In genomic region chr7:142473476-142473875, GRCm38 (mm10) we compare ENCODE assay signal across 13 mouse cellular contexts. TPM values are rescaled to one million over a fixed set of nuclear protein-coding genes. Genes with fewer than 3 reads are reported as not detected.
DNase-seq lines count a peak whose midpoint lies in the region; ATAC-seq and TF ChIP-seq lines count a peak whose summit lies in the region.
"Had no signal": no experiment of that assay in that cellular context is flagged by ENCODE, and none has a peak within 500 bp of the region (broad histone marks: within the 10 kb centered on the region; RNA-seq: fewer than 3 reads in every experiment).

No protein-coding gene starts in this region.

- H3K4me2 ChIP-seq in heart, embryonic 11.5 days = peak overlapping the region; percentile 12; the same call in 1 of the 2 replicates
- peak overlapping the region; percentile 63 for H3K4me2 ChIP-seq in intestine, embryonic 15.5 days (replicated peaks)
- H3K4me2 ChIP-seq in stomach, postnatal 0 days (replicated peaks; ENCODE audit: low read depth) = peak overlapping the region; percentile 40
- H3K4me2 ChIP-seq: liver, embryonic 12.5 days had no signal

- no peak overlapping the region for H3K4me3 ChIP-seq in heart, embryonic 11.5 days (ENCODE audit: low read depth, low read length)
- H3K4me3 ChIP-seq in intestine, embryonic 15.5 days (replicated peaks) = peak overlapping the region; percentile 38
- H3K4me3 ChIP-seq in stomach, postnatal 0 days (ENCODE audit: low read depth, low read length) = peak overlapping the region; percentile 8; the same call in 1 of the 2 replicates
- H3K4me3 ChIP-seq: left cerebral cortex, adult 2 months; liver, embryonic 12.5 days had no signal

- no peaks in the 10 kb centered on the region for H3K36me3 ChIP-seq in heart, embryonic 11.5 days (ENCODE audit: control insufficient read depth, insufficient read depth, low read length)
- no peaks in the 10 kb centered on the region for H3K36me3 ChIP-seq in intestine, embryonic 15.5 days
- no peaks in the 10 kb centered on the region for H3K36me3 ChIP-seq in stomach, postnatal 0 days (ENCODE audit: control insufficient read depth, insufficient read depth, low read length)
- H3K36me3 ChIP-seq: liver, embryonic 12.5 days had no signal

- no peak overlapping the region for H3K27ac ChIP-seq in heart, embryonic 11.5 days (ENCODE audit: low read depth, low read length)
- H3K27ac ChIP-seq in intestine, embryonic 15.5 days = peak overlapping the region; percentile 90
- H3K27ac ChIP-seq in stomach, postnatal 0 days (replicated peaks) = peak overlapping the region; percentile 97
- H3K27ac ChIP-seq: left cerebral cortex, adult 2 months; liver, embryonic 12.5 days had no signal

- no peaks in the 10 kb centered on the region for H3K9me3 ChIP-seq in heart, embryonic 11.5 days (replicated peaks; ENCODE audit: control insufficient read depth, low read length)
- H3K9me3 ChIP-seq in intestine, embryonic 15.5 days = no peaks in the 10 kb centered on the region
- H3K9me3 ChIP-seq in stomach, postnatal 0 days (ENCODE audit: control insufficient read depth, low read length) = no peaks in the 10 kb centered on the region
- H3K9me3 ChIP-seq: liver, embryonic 12.5 days had no signal

- peaks cover 46% of the 10 kb centered on the region for H3K4me1 ChIP-seq in heart, embryonic 11.5 days (ENCODE audit: control insufficient read depth, insufficient read depth, low read length)
- peaks cover 45% of the 10 kb centered on the region for H3K4me1 ChIP-seq in intestine, embryonic 15.5 days (replicated peaks)
- H3K4me1 ChIP-seq in stomach, postnatal 0 days (replicated peaks; ENCODE audit: control insufficient read depth, insufficient read depth) = peaks cover 8% of the 10 kb centered on the region

- no peak overlapping the region for H3K9ac ChIP-seq in heart, embryonic 11.5 days (ENCODE audit: low read depth, low read length)
- H3K9ac ChIP-seq in intestine, embryonic 15.5 days = peak overlapping the region; percentile 52
- H3K9ac ChIP-seq in stomach, postnatal 0 days (ENCODE audit: low read length) = 0 out of 2 replicates have a peak overlapping the region, but pooled peaks have one; percentile 23
- H3K9ac ChIP-seq: liver, embryonic 12.5 days had no signal

- no peak for ATAC-seq in heart, embryonic 11.5 days (replicated peaks; ENCODE audit: insufficient number of reproducible peaks, low FRiP score, low TSS enrichment)
- no peak for ATAC-seq in intestine, embryonic 15.5 days
- no peak for ATAC-seq in stomach, postnatal 0 days (ENCODE audit: low FRiP score, low TSS enrichment)
- ATAC-seq: CD4-positive, CD25-positive, alpha-beta regulatory T cell, adult 4 months; liver, embryonic 12.5 days had no signal

- no peaks in the 10 kb centered on the region for H3K27me3 ChIP-seq in heart, embryonic 11.5 days (ENCODE audit: control insufficient read depth, insufficient read depth, low read length)
- H3K27me3 ChIP-seq in intestine, embryonic 15.5 days (replicated peaks) = no peaks in the 10 kb centered on the region
- H3K27me3 ChIP-seq in stomach, postnatal 0 days (ENCODE audit: control insufficient read depth, insufficient read depth, low read length) = no peaks in the 10 kb centered on the region

- TF ChIP-seq CTCF in stomach, postnatal 0 days (IDR thresholded peaks at IDR 0.05; ENCODE audit: low read depth) = no peak

- DNase-seq in heart, adult 9 months (ENCODE audit: low spot score in 2 of 2) = no peak
- DNase-seq in ovary, postnatal 10 days (ENCODE audit: low spot score) = peak; percentile 1
- DNase-seq in ovary, adult 18-20 months (ENCODE audit: low spot score) = no peak
- no peak for DNase-seq in stomach, postnatal 0 days (ENCODE audit: low spot score)
- DNase-seq in B cell, adult 2 months = no peak
- DNase-seq: kidney, postnatal 14 days; thymus, postnatal 14 days had no signal

- no peak for TF ChIP-seq EP300 in stomach, postnatal 0 days (optimal IDR thresholded peaks at IDR 0.05)

- WGBS in heart, embryonic 11.5 days (ENCODE audit: insufficient replicate concordance) = 90% methylated on average over 2 of the region's 2 CpGs
- WGBS in intestine, embryonic 15.5 days = 70% methylated on average over 2 of the region's 2 CpGs
- WGBS in stomach, postnatal 0 days = 73% methylated on average over 2 of the region's 2 CpGs

RNA-seq across cellular contexts. Expression of gene Lsp1, which starts 12.9 kb away (rescaled TPM):
- polyA plus RNA-seq in heart, embryonic 11.5 days (2014; fragmentation: Nextera tagmentation; extraction: Ambion mirVana) = 31.4 and 32.1 TPM in 2 replicates
- polyA plus RNA-seq in intestine, embryonic 15.5 days (2015; fragmentation: Nextera tagmentation; extraction: Ambion mirVana) = 130 and 145 TPM in 2 replicates
- polyA plus RNA-seq in stomach, postnatal 0 days (2015; fragmentation: Nextera tagmentation; extraction: Ambion mirVana) = 107 and 110 TPM in 2 replicates

RNA-seq across cellular contexts. Expression of gene Tnnt3, which starts 25.2 kb away (rescaled TPM):
- polyA plus RNA-seq in heart, embryonic 11.5 days (2014; fragmentation: Nextera tagmentation; extraction: Ambion mirVana) = 16.0 and 16.3 TPM in 2 replicates
- 1.4 and 4.3 TPM in 2 replicates for polyA plus RNA-seq in intestine, embryonic 15.5 days (2015; fragmentation: Nextera tagmentation; extraction: Ambion mirVana)
- polyA plus RNA-seq in stomach, postnatal 0 days (2015; fragmentation: Nextera tagmentation; extraction: Ambion mirVana) = 8.0 and 11.7 TPM in 2 replicates
- polyA plus RNA-seq: liver, embryonic 12.5 days had no signal

RNA-seq across cellular contexts. Expression of gene Tnni2, which starts 31.9 kb away (rescaled TPM):
- polyA plus RNA-seq in heart, embryonic 11.5 days (2014; fragmentation: Nextera tagmentation; extraction: Ambion mirVana) = 46.1 and 51.6 TPM in 2 replicates
- 4.8 and 4.9 TPM in 2 replicates for polyA plus RNA-seq in intestine, embryonic 15.5 days (2015; fragmentation: Nextera tagmentation; extraction: Ambion mirVana)
- polyA plus RNA-seq in stomach, postnatal 0 days (2015; fragmentation: Nextera tagmentation; extraction: Ambion mirVana) = 19.1 and 19.6 TPM in 2 replicates
- polyA plus RNA-seq: CD4-positive, CD25-positive, alpha-beta regulatory T cell, adult 4 months had no signal

RNA-seq across cellular contexts. Expression of gene Syt8, which starts 38.8 kb away (rescaled TPM):
- polyA plus RNA-seq in heart, embryonic 11.5 days (2014; fragmentation: Nextera tagmentation; extraction: Ambion mirVana) = 0.26 and 0.31 TPM in 2 replicates
- 5.4 and 5.6 TPM in 2 replicates for polyA plus RNA-seq in intestine, embryonic 15.5 days (2015; fragmentation: Nextera tagmentation; extraction: Ambion mirVana)
- polyA plus RNA-seq in stomach, postnatal 0 days (2015; fragmentation: Nextera tagmentation; extraction: Ambion mirVana) = 70.7 and 78.9 TPM in 2 replicates
- polyA plus RNA-seq: CD4-positive, CD25-positive, alpha-beta regulatory T cell, adult 4 months; hindbrain, embryonic 11.5 days; liver, embryonic 12.5 days had no signal

RNA-seq across cellular contexts. Expression of gene Mrpl23, which starts 59.0 kb away (rescaled TPM):
- 15.4 and 19.3 TPM in 2 replicates for polyA plus RNA-seq in heart, embryonic 11.5 days (2014; fragmentation: Nextera tagmentation; extraction: Ambion mirVana)
- polyA plus RNA-seq in intestine, embryonic 15.5 days (2015; fragmentation: Nextera tagmentation; extraction: Ambion mirVana) = 44.9 and 57.4 TPM in 2 replicates
- polyA plus RNA-seq in stomach, postnatal 0 days (2015; fragmentation: Nextera tagmentation; extraction: Ambion mirVana) = 17.7 and 19.4 TPM in 2 replicates

Comparison
In these comparisons a context has a peak if more than half of its experiments do, and no peak if none do; other contexts are left out.
1. H3K4me2 ChIP-seq: peak in every context shown above with its lines; median percentile 63 in intestine, embryonic 15.5 days; 40 in stomach, postnatal 0 days; 12 in heart, embryonic 11.5 days.